Mouse (Mus musculus): ENCODE data around the gene Babam2. TPM values are rescaled to one million over a fixed set of nuclear protein-coding genes. Genes with fewer than 3 reads are reported as not detected.
"Not testable (repeated sequence)": the region's sequence is repeated elsewhere in the genome, so short reads cannot be mapped to it uniquely, and the experiment has no call there.

The Babam2 gene
- polyA plus RNA-seq, 1 experiment from 2014 or later, result 54.7 TPM

DNA sequence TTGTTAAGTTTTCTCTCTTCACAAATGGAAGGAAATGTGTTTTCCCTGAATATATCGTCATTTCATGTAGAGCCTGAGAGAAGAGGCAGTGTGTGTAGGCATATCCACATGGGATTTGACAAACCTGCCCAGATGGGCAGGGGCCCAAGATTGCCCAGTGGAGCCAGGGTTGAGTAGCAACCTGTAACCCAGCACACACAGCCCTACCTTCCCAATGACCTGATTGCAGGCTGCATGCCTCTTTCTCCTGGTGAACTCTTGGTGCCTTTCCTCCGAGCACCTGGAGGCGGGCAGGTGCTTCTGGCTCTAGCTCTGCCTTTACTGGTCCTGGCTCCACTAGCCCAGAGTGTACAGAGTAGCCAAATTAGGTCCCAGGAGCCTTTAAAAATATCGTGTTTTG lies 270.0 kb downstream of the Babam2 start:
- no peak overlapping the region for H3K27ac ChIP-seq (ENCODE audit: low read length)
- H3K36me3 ChIP-seq (ENCODE audit: control insufficient read depth, insufficient read depth, low read length), result no peaks in the 10 kb centered on the region
- H3K4me3 ChIP-seq (ENCODE audit: low read depth, low read length), result no peak overlapping the region
- WGBS, result 85% methylated on average over 4 of the region's 4 CpGs
- no peaks in the 10 kb centered on the region for H3K9me3 ChIP-seq (replicated peaks; ENCODE audit: control insufficient read depth, low read length, poor library complexity, severe bottlenecking)
- H3K4me2 ChIP-seq (ENCODE audit: low read length), result no peak overlapping the region
- H3K9ac ChIP-seq (ENCODE audit: low read depth, low read length), result no peak overlapping the region
- ATAC-seq, result no peak
- no peaks in the 10 kb centered on the region for H3K4me1 ChIP-seq (ENCODE audit: control insufficient read depth, insufficient read depth, low read length)
- H3K27me3 ChIP-seq (ENCODE audit: control insufficient read depth, insufficient read depth, low read depth, low read length), result no peaks in the 10 kb centered on the region

GRCm38 (mm10) chr5:31968046-31968506 lies 270.6 kb downstream of the Babam2 start:
- no peak for ATAC-seq
- H3K27me3 ChIP-seq (ENCODE audit: control insufficient read depth, insufficient read depth, low read depth, low read length), result no peaks in the 10 kb centered on the region

GRCm38 (mm10) chr5:31972416-31972815 lies 274.9 kb downstream of the Babam2 start:
- H3K4me1 ChIP-seq (ENCODE audit: control insufficient read depth, insufficient read depth, low read length); H3K9me3 ChIP-seq (replicated peaks; ENCODE audit: control insufficient read depth, low read length, poor library complexity, severe bottlenecking); H3K4me2 ChIP-seq (ENCODE audit: low read length); H3K27ac ChIP-seq (ENCODE audit: low read length); H3K9ac ChIP-seq (ENCODE audit: low read depth, low read length); H3K4me3 ChIP-seq (ENCODE audit: low read depth, low read length); H3K27me3 ChIP-seq (ENCODE audit: control insufficient read depth, insufficient read depth, low read depth, low read length); ATAC-seq; H3K36me3 ChIP-seq (ENCODE audit: control insufficient read depth, insufficient read depth, low read length): not testable (repeated sequence)
- 100% methylated on average over 1 of the region's 1 CpGs for WGBS

More at GRCm38 (mm10) chr5:31968046-31968506, 270.6 kb downstream of the Babam2 start:
- 78% methylated on average over 6 of the region's 6 CpGs for WGBS
- Histone ChIP-seq H3K4me3 (ENCODE audit: low read depth, low read length) (no peak overlapping the region), H3K27ac (ENCODE audit: low read length) (no peak overlapping the region), H3K36me3 (ENCODE audit: control insufficient read depth, insufficient read depth, low read length) (no peaks in the 10 kb centered on the region), H3K4me1 (ENCODE audit: control insufficient read depth, insufficient read depth, low read length) (no peaks in the 10 kb centered on the region), H3K4me2 (ENCODE audit: low read length) (no peak overlapping the region), H3K9me3 (replicated peaks; ENCODE audit: control insufficient read depth, low read length, poor library complexity, severe bottlenecking) (no peaks in the 10 kb centered on the region), H3K9ac (ENCODE audit: low read depth, low read length) (no peak overlapping the region)

DNA sequence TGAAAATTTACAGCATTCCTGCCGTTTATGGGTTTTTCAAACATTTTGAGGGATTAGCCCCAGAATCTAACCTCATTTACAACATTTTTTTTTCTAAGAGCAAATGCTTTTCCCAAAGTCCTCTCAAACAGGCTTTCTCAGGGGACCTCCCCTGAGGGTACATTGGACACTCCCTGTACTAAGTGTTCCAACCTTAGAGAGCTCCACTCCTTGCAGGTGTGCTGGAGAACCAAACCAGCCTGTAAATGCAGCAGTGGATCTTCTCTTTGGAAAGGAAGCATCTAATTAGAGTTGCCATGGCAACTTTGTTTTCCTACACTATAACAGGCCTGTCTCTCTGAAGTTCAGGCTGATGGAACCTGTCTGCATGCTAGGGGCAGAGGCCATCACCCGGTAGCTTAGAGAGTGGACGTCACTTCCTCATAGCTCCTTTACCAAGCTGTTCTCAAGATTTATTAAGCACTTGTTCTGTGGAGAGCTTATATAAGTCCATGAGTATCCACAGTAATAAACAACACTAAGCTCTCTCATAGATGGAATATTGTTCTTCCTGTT lies 277.2 kb downstream of the Babam2 start:
- H3K4me1 ChIP-seq (ENCODE audit: control insufficient read depth, insufficient read depth, low read length), result no peaks in the 10 kb centered on the region
- H3K4me3 ChIP-seq (ENCODE audit: low read depth, low read length), result no peak overlapping the region
- H3K27ac ChIP-seq (ENCODE audit: low read length), result no peak overlapping the region
- H3K4me2 ChIP-seq (ENCODE audit: low read length), result no peak overlapping the region
- no peaks in the 10 kb centered on the region for H3K36me3 ChIP-seq (ENCODE audit: control insufficient read depth, insufficient read depth, low read length)
- ATAC-seq, result peak; percentile 45; the same call in 1 of the 2 replicates
- no peaks in the 10 kb centered on the region for H3K9me3 ChIP-seq (replicated peaks; ENCODE audit: control insufficient read depth, low read length, poor library complexity, severe bottlenecking)
- H3K27me3 ChIP-seq (ENCODE audit: control insufficient read depth, insufficient read depth, low read depth, low read length), result no peaks in the 10 kb centered on the region
- 73% methylated on average over 3 of the region's 3 CpGs for WGBS
- H3K9ac ChIP-seq (ENCODE audit: low read depth, low read length), result no peak overlapping the region

DNA sequence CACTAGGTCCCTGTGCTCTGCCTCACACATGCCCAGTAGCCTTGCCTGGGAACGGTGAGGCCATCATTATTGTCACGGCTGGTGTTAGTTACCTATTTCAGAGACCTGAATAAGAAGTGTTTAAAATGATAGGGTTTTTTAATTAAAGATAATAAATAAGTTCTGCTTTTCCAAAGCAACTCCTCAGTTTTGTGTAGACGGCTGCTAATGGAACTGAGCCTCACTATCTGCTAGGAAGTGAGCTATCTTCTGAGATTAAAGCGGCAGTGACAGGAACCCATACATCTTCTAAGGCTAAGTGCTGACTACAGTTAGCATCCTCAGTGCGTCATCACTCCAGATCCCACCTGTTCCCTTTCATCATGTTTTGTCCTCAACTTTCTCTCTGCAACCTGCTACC lies 284.6 kb downstream of the Babam2 start:
- Histone ChIP-seq H3K4me1 (ENCODE audit: control insufficient read depth, insufficient read depth, low read length) (no peaks in the 10 kb centered on the region), H3K9ac (ENCODE audit: low read depth, low read length) (no peak overlapping the region), H3K36me3 (ENCODE audit: control insufficient read depth, insufficient read depth, low read length) (no peaks in the 10 kb centered on the region), H3K4me3 (ENCODE audit: low read depth, low read length) (no peak overlapping the region), H3K27ac (ENCODE audit: low read length) (no peak overlapping the region), H3K4me2 (ENCODE audit: low read length) (no peak overlapping the region), H3K9me3 (replicated peaks; ENCODE audit: control insufficient read depth, low read length, poor library complexity, severe bottlenecking) (no peaks in the 10 kb centered on the region), H3K27me3 (ENCODE audit: control insufficient read depth, insufficient read depth, low read depth, low read length) (no peaks in the 10 kb centered on the region)
- no peak for ATAC-seq
- WGBS, result 97% methylated on average over 5 of the region's 5 CpGs

DNA sequence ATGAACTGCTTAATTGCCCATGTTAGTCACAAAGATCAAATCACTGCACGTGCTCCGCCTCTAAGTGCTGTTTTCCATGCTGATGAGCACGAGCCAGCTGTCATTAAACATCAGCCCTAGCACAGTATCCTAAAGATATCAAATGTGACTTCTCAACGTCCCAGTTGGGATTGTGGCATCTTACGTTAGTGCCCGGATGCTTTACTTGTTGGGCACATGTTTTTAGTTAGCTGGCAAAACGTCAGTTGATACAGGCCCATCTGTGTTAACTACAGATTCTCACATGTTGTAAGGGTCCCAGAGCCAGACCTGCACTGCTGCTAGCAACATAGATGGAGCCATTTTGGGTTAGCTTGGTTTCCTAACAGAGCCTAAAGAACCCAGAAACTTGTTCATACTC lies 285.7 kb downstream of the Babam2 start:
- Histone ChIP-seq H3K36me3 (ENCODE audit: control insufficient read depth, insufficient read depth, low read length) (no peaks in the 10 kb centered on the region), H3K27ac (ENCODE audit: low read length) (no peak overlapping the region), H3K4me2 (ENCODE audit: low read length) (no peak overlapping the region), H3K27me3 (ENCODE audit: control insufficient read depth, insufficient read depth, low read depth, low read length) (no peaks in the 10 kb centered on the region), H3K4me3 (ENCODE audit: low read depth, low read length) (no peak overlapping the region), H3K9ac (ENCODE audit: low read depth, low read length) (no peak overlapping the region), H3K9me3 (replicated peaks; ENCODE audit: control insufficient read depth, low read length, poor library complexity, severe bottlenecking) (no peaks in the 10 kb centered on the region), H3K4me1 (ENCODE audit: control insufficient read depth, insufficient read depth, low read length) (no peaks in the 10 kb centered on the region)
- 82% methylated on average over 7 of the region's 7 CpGs for WGBS
- no peak for ATAC-seq

DNA sequence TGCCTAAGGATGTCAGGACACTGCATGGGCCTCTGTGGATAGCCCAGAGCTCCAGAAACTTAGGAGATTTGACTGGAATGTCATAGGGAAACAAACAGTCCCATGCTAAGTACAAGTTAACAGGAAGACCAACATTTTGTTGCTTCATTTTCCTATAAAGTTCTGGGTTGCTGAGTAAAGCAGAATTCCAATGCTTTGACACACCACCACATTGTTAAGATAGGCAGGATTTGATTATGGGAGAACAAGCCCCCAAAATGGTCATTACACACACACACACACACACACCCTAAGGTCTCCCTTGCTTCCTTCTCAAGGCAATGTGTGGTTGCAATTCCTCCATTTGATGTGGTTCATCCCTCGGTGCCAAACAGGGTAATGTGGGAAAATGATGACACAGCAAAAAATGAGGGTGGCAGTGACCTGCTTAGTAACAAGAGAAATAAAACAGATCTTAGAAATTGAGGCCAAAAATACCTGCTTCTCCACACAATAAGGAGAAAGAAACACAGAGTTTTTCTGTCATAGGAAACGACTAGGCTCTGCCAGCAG lies 286.4 kb downstream of the Babam2 start:
- Histone ChIP-seq H3K27ac (ENCODE audit: low read length) (no peak overlapping the region), H3K36me3 (ENCODE audit: control insufficient read depth, insufficient read depth, low read length) (no peaks in the 10 kb centered on the region), H3K27me3 (ENCODE audit: control insufficient read depth, insufficient read depth, low read depth, low read length) (no peaks in the 10 kb centered on the region), H3K4me3 (ENCODE audit: low read depth, low read length) (no peak overlapping the region), H3K4me1 (ENCODE audit: control insufficient read depth, insufficient read depth, low read length) (no peaks in the 10 kb centered on the region), H3K4me2 (ENCODE audit: low read length) (no peak overlapping the region), H3K9me3 (replicated peaks; ENCODE audit: control insufficient read depth, low read length, poor library complexity, severe bottlenecking) (no peaks in the 10 kb centered on the region), H3K9ac (ENCODE audit: low read depth, low read length) (no peak overlapping the region)
- 87% methylated on average over 2 of the region's 2 CpGs for WGBS
- no peak for ATAC-seq

- Histone ChIP-seq H3K4me3 (ENCODE audit: low read depth, low read length) (no peak overlapping the region), H3K9me3 (replicated peaks; ENCODE audit: control insufficient read depth, low read length, poor library complexity, severe bottlenecking) (no peaks in the 10 kb centered on the region), H3K27me3 (ENCODE audit: control insufficient read depth, insufficient read depth, low read depth, low read length) (no peaks in the 10 kb centered on the region), H3K9ac (ENCODE audit: low read depth, low read length) (no peak overlapping the region), H3K36me3 (ENCODE audit: control insufficient read depth, insufficient read depth, low read length) (no peaks in the 10 kb centered on the region), H3K4me2 (ENCODE audit: low read length) (no peak overlapping the region), H3K4me1 (ENCODE audit: control insufficient read depth, insufficient read depth, low read length) (no peaks in the 10 kb centered on the region), H3K27ac (ENCODE audit: low read length) (no peak overlapping the region)
- WGBS, result 88% methylated on average over 13 of the region's 13 CpGs
- no peak for ATAC-seq
These were observed 287.0 kb downstream of the Babam2 start for GRCm38 (mm10) chr5:31984369-31984961.

- Histone ChIP-seq H3K4me2 (ENCODE audit: low read length) (no peak overlapping the region), H3K9me3 (replicated peaks; ENCODE audit: control insufficient read depth, low read length, poor library complexity, severe bottlenecking) (no peaks in the 10 kb centered on the region), H3K4me1 (ENCODE audit: control insufficient read depth, insufficient read depth, low read length) (no peaks in the 10 kb centered on the region), H3K27me3 (ENCODE audit: control insufficient read depth, insufficient read depth, low read depth, low read length) (no peaks in the 10 kb centered on the region), H3K9ac (ENCODE audit: low read depth, low read length) (no peak overlapping the region), H3K4me3 (ENCODE audit: low read depth, low read length) (no peak overlapping the region), H3K36me3 (ENCODE audit: control insufficient read depth, insufficient read depth, low read length) (no peaks in the 10 kb centered on the region), H3K27ac (ENCODE audit: low read length) (no peak overlapping the region)
- 88% methylated on average over 2 of the region's 2 CpGs for WGBS
- ATAC-seq, result no peak
These were observed 287.5 kb downstream of the Babam2 start for GRCm38 (mm10) chr5:31985021-31985420.
